Mouse (Mus musculus) liver, postnatal 0 days (tissue): ENCODE data around the gene Cd81.

Experiments used
- CTCF ChIP-seq: sonication (generic); IDR thresholded peaks from 2 replicates; pipeline ENCODE4 v1.5.1; 2016; ENCODE audit warnings: antibody characterized with exemption, low read depth
- EP300 ChIP-seq: IDR thresholded peaks from 2 replicates; pipeline ENCODE4 v1.6.1; 2016; ENCODE audit warnings: antibody characterized with exemption, low read depth, mild to moderate bottlenecking

DNA sequence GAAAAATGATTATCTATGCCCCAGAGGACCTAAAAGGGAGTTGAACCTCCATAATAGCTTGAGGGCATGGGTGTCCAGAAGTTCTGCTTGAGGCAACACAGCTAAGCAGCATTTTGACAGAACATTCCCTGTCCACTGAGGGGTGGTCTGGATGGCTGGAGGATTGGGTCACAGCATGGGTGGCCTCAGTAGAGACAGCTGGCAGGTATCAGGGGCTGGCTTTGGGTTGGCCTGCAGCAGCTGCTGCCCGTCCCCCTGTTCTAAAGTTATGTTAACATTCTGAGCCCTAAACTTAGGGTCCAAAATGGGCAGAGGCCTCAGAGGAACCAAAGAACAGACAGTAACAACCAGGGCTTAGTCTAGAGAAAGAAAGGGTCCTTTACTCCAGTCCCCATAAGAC lies 41.3 kb upstream of the Cd81 start:
- TF ChIP-seq EP300: no peak
- no peak for TF ChIP-seq CTCF
